In the genomic region with DNA sequence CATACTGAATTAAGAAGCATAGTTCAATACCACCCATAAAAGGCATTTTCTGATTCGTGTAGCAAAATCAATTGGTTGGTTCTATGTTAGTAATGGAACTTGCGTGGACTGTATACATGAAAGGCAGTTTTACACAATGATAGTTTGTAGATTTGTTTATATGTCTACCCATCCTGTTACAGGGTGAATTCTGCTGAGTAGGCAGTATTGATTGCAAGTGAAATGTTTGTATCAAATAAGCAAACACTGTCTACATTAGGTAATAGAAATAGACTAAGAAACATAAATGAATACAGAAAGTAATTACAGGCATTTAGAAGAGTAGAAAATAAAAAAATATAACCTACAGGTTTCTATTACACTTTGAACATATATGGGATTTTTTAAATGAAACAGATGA, we compare ENCODE assay signal across 27 mouse cellular contexts.
"Had no signal": no experiment of that assay in that cellular context is flagged by ENCODE, and none has a peak within 500 bp of the region (broad histone marks: within the 10 kb centered on the region; RNA-seq: fewer than 3 reads in every experiment).

No protein-coding gene starts in this region.

- H3K27ac ChIP-seq: embryonic facial prominence, embryonic 10.5 days; embryonic facial prominence, embryonic 12.5 days; embryonic facial prominence, embryonic 13.5 days; embryonic facial prominence, embryonic 15.5 days; forebrain, embryonic 10.5 days; forebrain, embryonic 12.5 days; forebrain, embryonic 13.5 days; forebrain, embryonic 15.5 days; gastrocnemius, adult 2 months; heart, adult 2 months; heart, embryonic 10.5 days had no signal

- DNase-seq: cerebellum, adult 9-11 months; cerebellum, postnatal 10 days; cerebellum, postnatal 14 days; cerebellum, postnatal 25 days; cerebellum, postnatal 36 days; embryo, embryonic 11 days; forebrain, postnatal 0 days; gastrocnemius, adult 2 months; gastrocnemius, postnatal 10 days; gastrocnemius, postnatal 14 days; gastrocnemius, postnatal 25 days; gastrocnemius, postnatal 36 days; heart, adult 11 months; heart, adult 18-20 months; heart, adult 2 months had no signal

- H3K4me3 ChIP-seq: embryonic facial prominence, embryonic 10.5 days; embryonic facial prominence, embryonic 12.5 days; embryonic facial prominence, embryonic 13.5 days; embryonic facial prominence, embryonic 15.5 days; erythroblast, embryonic 14.5 days; forebrain, embryonic 10.5 days; forebrain, embryonic 12.5 days; forebrain, embryonic 13.5 days; forebrain, embryonic 15.5 days; gastrocnemius, adult 2 months; heart, adult 2 months; heart, embryonic 10.5 days had no signal

- H3K9me3 ChIP-seq: embryonic facial prominence, embryonic 10.5 days; embryonic facial prominence, embryonic 12.5 days; embryonic facial prominence, embryonic 13.5 days; embryonic facial prominence, embryonic 15.5 days; forebrain, embryonic 10.5 days; forebrain, embryonic 12.5 days; forebrain, embryonic 13.5 days; forebrain, embryonic 15.5 days; heart, embryonic 10.5 days had no signal

- H3K4me2 ChIP-seq: embryonic facial prominence, embryonic 12.5 days; embryonic facial prominence, embryonic 13.5 days; embryonic facial prominence, embryonic 15.5 days; forebrain, embryonic 12.5 days; forebrain, embryonic 13.5 days; forebrain, embryonic 15.5 days had no signal

- H3K27me3 ChIP-seq: embryonic facial prominence, embryonic 12.5 days; embryonic facial prominence, embryonic 13.5 days; embryonic facial prominence, embryonic 15.5 days; forebrain, embryonic 12.5 days; forebrain, embryonic 13.5 days; forebrain, embryonic 15.5 days had no signal

- H3K36me3 ChIP-seq: embryonic facial prominence, embryonic 10.5 days; embryonic facial prominence, embryonic 12.5 days; embryonic facial prominence, embryonic 13.5 days; embryonic facial prominence, embryonic 15.5 days; forebrain, embryonic 10.5 days; forebrain, embryonic 12.5 days; forebrain, embryonic 15.5 days; heart, embryonic 10.5 days had no signal

- ATAC-seq: forebrain, embryonic 13.5 days; forebrain, embryonic 14.5 days; forebrain, embryonic 15.5 days; forebrain, embryonic 16.5 days; forebrain, postnatal 0 days had no signal

- H3K4me1 ChIP-seq: embryonic facial prominence, embryonic 10.5 days; embryonic facial prominence, embryonic 12.5 days; embryonic facial prominence, embryonic 13.5 days; embryonic facial prominence, embryonic 15.5 days; forebrain, embryonic 10.5 days; forebrain, embryonic 12.5 days; heart, embryonic 10.5 days had no signal

- H3K9ac ChIP-seq: embryonic facial prominence, embryonic 12.5 days; embryonic facial prominence, embryonic 13.5 days; embryonic facial prominence, embryonic 15.5 days; forebrain, embryonic 12.5 days; forebrain, embryonic 13.5 days; forebrain, embryonic 15.5 days; forebrain, postnatal 0 days had no signal
